Comparison of ENCODE assay signal across 27 mouse cellular contexts in the genomic region with DNA sequence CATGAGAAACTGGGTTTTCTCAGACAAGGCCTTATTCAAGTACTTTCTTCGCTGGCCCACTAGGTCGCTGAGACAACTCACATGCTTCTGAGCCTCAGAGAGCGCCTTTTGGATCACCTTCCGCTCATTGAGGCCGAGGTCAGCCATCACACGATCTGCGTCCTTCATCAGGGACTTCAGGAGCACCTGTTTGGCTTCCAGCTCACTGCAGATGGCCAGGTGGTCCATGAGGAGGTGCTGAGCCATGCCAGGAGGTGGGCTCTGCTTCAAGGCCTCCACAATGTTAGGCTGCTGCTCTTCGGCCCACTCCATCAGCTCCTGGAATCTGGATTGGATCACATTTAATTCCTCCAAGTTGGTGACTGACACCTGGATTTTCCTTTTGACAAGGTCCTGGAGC.
DNase-seq lines count a peak whose midpoint lies in the region; ATAC-seq lines count a peak whose summit lies in the region.
"Had no signal": no experiment of that assay in that cellular context is flagged by ENCODE, and none has a peak within 500 bp of the region (broad histone marks: within the 10 kb centered on the region; RNA-seq: fewer than 3 reads in every experiment).

No protein-coding gene starts in this region.

- DNase-seq in cerebellum, adult 11-12 months, result peak; percentile 47
- DNase-seq in cerebellum, postnatal 4 days (ENCODE audit: low spot score in 2 of 2), result no peak
- peak; percentile 42 for DNase-seq in cerebellum, adult 8-10 months
- peak; percentile 49 to 50 for DNase-seq in cerebellum, postnatal 25 days
- DNase-seq: adrenal gland, postnatal 10 days; adrenal gland, postnatal 36 days; B cell, adult 2 months; embryo, embryonic 11 days; gastrocnemius, postnatal 25 days; heart, adult 18-20 months; heart, postnatal 10 days; heart, postnatal 36 days had no signal

- H3K27me3 ChIP-seq in hindbrain, embryonic 12.5 days, result no peaks in the 10 kb centered on the region
- H3K27me3 ChIP-seq: CH12.LX; embryonic facial prominence, embryonic 13.5 days; forebrain, embryonic 12.5 days; forebrain, embryonic 15.5 days; heart, embryonic 12.5 days; heart, embryonic 15.5 days; hindbrain, embryonic 15.5 days; Patski had no signal

- no peaks in the 10 kb centered on the region for H3K9me3 ChIP-seq in hindbrain, embryonic 12.5 days (replicated peaks)
- H3K9me3 ChIP-seq: embryonic facial prominence, embryonic 10.5 days; embryonic facial prominence, embryonic 13.5 days; forebrain, embryonic 12.5 days; forebrain, embryonic 15.5 days; G1E; heart, embryonic 12.5 days; heart, embryonic 15.5 days; hindbrain, embryonic 10.5 days; hindbrain, embryonic 15.5 days had no signal

- no peaks in the 10 kb centered on the region for H3K36me3 ChIP-seq in hindbrain, embryonic 12.5 days
- H3K36me3 ChIP-seq: embryonic facial prominence, embryonic 10.5 days; forebrain, embryonic 12.5 days; forebrain, embryonic 15.5 days; G1E; hindbrain, embryonic 10.5 days had no signal

- no peak overlapping the region for H3K4me3 ChIP-seq in hindbrain, embryonic 12.5 days
- H3K4me3 ChIP-seq: embryonic facial prominence, embryonic 10.5 days; embryonic facial prominence, embryonic 13.5 days; erythroblast, embryonic 14.5 days; forebrain, embryonic 12.5 days; forebrain, embryonic 15.5 days; heart, embryonic 12.5 days; heart, embryonic 15.5 days; hindbrain, embryonic 10.5 days; hindbrain, embryonic 15.5 days had no signal

- no peaks in the 10 kb centered on the region for H3K4me1 ChIP-seq in hindbrain, embryonic 12.5 days
- H3K4me1 ChIP-seq: forebrain, embryonic 12.5 days; forebrain, embryonic 15.5 days; heart, embryonic 12.5 days; heart, embryonic 15.5 days; hindbrain, embryonic 10.5 days; hindbrain, embryonic 15.5 days had no signal

- ATAC-seq in inflammation-experienced regulatory T-cells, adult 6 months, result no peak
- ATAC-seq in hindbrain, embryonic 12.5 days (ENCODE audit: low FRiP score), result no peak
- ATAC-seq: forebrain, embryonic 15.5 days; intestine, embryonic 16.5 days; Patski had no signal

- H3K9ac ChIP-seq in hindbrain, embryonic 12.5 days, result no peak overlapping the region
- H3K9ac ChIP-seq: embryonic facial prominence, embryonic 13.5 days; forebrain, embryonic 12.5 days; forebrain, embryonic 15.5 days; heart, embryonic 12.5 days; heart, embryonic 15.5 days; hindbrain, embryonic 15.5 days had no signal

- WGBS in hindbrain, embryonic 12.5 days, result 92% methylated on average over 8 of the region's 8 CpGs

- no peak overlapping the region for H3K27ac ChIP-seq in hindbrain, embryonic 12.5 days
- H3K27ac ChIP-seq: embryonic facial prominence, embryonic 10.5 days; embryonic facial prominence, embryonic 13.5 days; forebrain, embryonic 12.5 days; forebrain, embryonic 15.5 days; heart, embryonic 15.5 days; hindbrain, embryonic 10.5 days; hindbrain, embryonic 15.5 days had no signal

- H3K4me2 ChIP-seq in hindbrain, embryonic 12.5 days (replicated peaks), result no peak overlapping the region
- H3K4me2 ChIP-seq: embryonic facial prominence, embryonic 13.5 days; forebrain, embryonic 12.5 days; forebrain, embryonic 15.5 days; heart, embryonic 12.5 days; heart, embryonic 15.5 days; hindbrain, embryonic 15.5 days had no signal

Comparison
In these comparisons a context has a peak if more than half of its experiments do, and no peak if none do; other contexts are left out.
1. DNase-seq: peak in cerebellum, adult 11-12 months (single experiment), cerebellum, adult 8-10 months (single experiment) and cerebellum, postnatal 25 days (2 of 2); none in cerebellum, postnatal 4 days (0 of 2).